Mouse (Mus musculus) thymus, adult 2 months (tissue): ENCODE data around the gene Arap1. TPM values are rescaled to one million over a fixed set of nuclear protein-coding genes. Genes with fewer than 3 reads are reported as not detected.
A peak's percentile ranks its signal among the peaks of the same experiment; 100 is the strongest.

ENCODE experiments used
- DNase-seq: peaks from one replicate; pipeline ENCODE4 v3.0.0; 2021
- H3K27ac ChIP-seq: fragments of 200-500 bp; 2 replicates; pipeline ENCODE4 v1.5.1; 2012; ENCODE audit warnings: low read length, control low read depth; ENCODE audit not compliant: control insufficient read depth, insufficient read depth
- H3K27me3 ChIP-seq: fragments of 200-500 bp; 2 replicates; pipeline ENCODE4 v1.6.1; 2012; ENCODE audit warnings: mild to moderate bottlenecking, low read length, moderate library complexity, mixed read lengths; ENCODE audit not compliant: control insufficient read depth, insufficient read depth
- H3K36me3 ChIP-seq: fragments of 200-500 bp; 2 replicates; pipeline ENCODE4 v1.6.1; 2012; ENCODE audit warnings: mild to moderate bottlenecking, low read length, moderate library complexity; ENCODE audit not compliant: control insufficient read depth, insufficient read depth
- H3K4me1 ChIP-seq: fragments of 200-500 bp; replicated peaks from 2 replicates; pipeline ENCODE4 v1.6.1; 2012; ENCODE audit warnings: low read length; ENCODE audit not compliant: control insufficient read depth, insufficient read depth
- H3K4me3 ChIP-seq: fragments of 200-500 bp; 2 replicates; pipeline ENCODE4 v1.5.1; 2012; ENCODE audit warnings: mild to moderate bottlenecking, low read length, control low read depth, moderate library complexity; ENCODE audit not compliant: control insufficient read depth, insufficient read depth
- CTCF ChIP-seq: fragments of 200-500 bp; IDR thresholded peaks from 2 replicates; pipeline ENCODE4 v1.5.1; 2012; ENCODE audit warnings: mild to moderate bottlenecking, control low read depth, low read length, moderate library complexity, borderline replicate concordance; ENCODE audit not compliant: control insufficient read depth, poor library complexity, insufficient read depth; ENCODE audit errors: extremely low read depth
- POLR2A ChIP-seq: fragments of 200-500 bp; IDR thresholded peaks from 2 replicates; pipeline ENCODE4 v1.6.1; 2012; ENCODE audit warnings: mild to moderate bottlenecking, low read length, control low read depth, moderate library complexity; ENCODE audit not compliant: control insufficient read depth, poor library complexity, insufficient read depth; ENCODE audit errors: extremely low read depth
- whole genome bisulfite sequencing: fragments of 180-500 bp; shearing (Covaris S2); methylation state at CpG from one replicate; pipeline ENCODE4 v1.1.7; 2018; 5-methylcytosine and 5-hydroxymethylcytosine counted together
- polyA plus RNA-seq: library from polyadenylated mRNA; depleted of rRNA; stranded (reverse); fragments of >200 nt; gene quantifications from 2 replicates; pipeline ENCODE4 v1.2.3, GENCODE M21; 2012

The Arap1 gene
- polyA plus RNA-seq, 1 experiment, result 225 TPM

GRCm38 (mm10) chr7:101309985-101310326 lies 37.9 kb upstream of the Arap1 start:
- TF ChIP-seq CTCF (no peak), POLR2A (no peak)
- Histone ChIP-seq H3K4me3 (peak overlapping the region; percentile 68; the same call in 1 of the 2 replicates), H3K36me3 (no peaks in the 10 kb centered on the region), H3K4me1 (peaks cover 2% of the 10 kb centered on the region; the same call in 1 of the 2 replicates), H3K27me3 (no peaks in the 10 kb centered on the region), H3K27ac (peak overlapping the region; percentile 24; the same call in 1 of the 2 replicates)
- 50% methylated on average over 5 of the region's 5 CpGs for WGBS
- DNase-seq, result no peak

- no peaks in the 10 kb centered on the region for H3K4me1 ChIP-seq
- H3K4me3 ChIP-seq, result peak overlapping the region; percentile 68
- peak overlapping the region; percentile 82 for H3K27ac ChIP-seq
- WGBS, result 1% methylated on average over 43 of the region's 43 CpGs
- peak; percentile 98 for DNase-seq
- H3K27me3 ChIP-seq, result no peaks in the 10 kb centered on the region
- H3K36me3 ChIP-seq, result no peaks in the 10 kb centered on the region
- peak; percentile 100 for TF ChIP-seq CTCF
- peak; percentile 53; the same call in 1 of the 2 replicates for TF ChIP-seq POLR2A
Observed at GRCm38 (mm10) chr7:101310327-101311028, 37.4 kb upstream of the Arap1 start.

GRCm38 (mm10) chr7:101311061-101311460 lies 36.8 kb upstream of the Arap1 start:
- H3K36me3 ChIP-seq, result no peaks in the 10 kb centered on the region
- no peaks in the 10 kb centered on the region for H3K27me3 ChIP-seq
- no peak overlapping the region for H3K27ac ChIP-seq
- TF ChIP-seq CTCF (no peak), POLR2A (no peak)
- H3K4me1 ChIP-seq, result no peaks in the 10 kb centered on the region
- DNase-seq, result no peak
- WGBS, result 23% methylated on average over 2 of the region's 2 CpGs
- no peak overlapping the region for H3K4me3 ChIP-seq

GRCm38 (mm10) chr7:101313033-101313432 lies 34.8 kb upstream of the Arap1 start:
- 98% methylated on average over 3 of the region's 3 CpGs for WGBS
- DNase-seq, result no peak
- Histone ChIP-seq H3K4me3 (no peak overlapping the region), H3K4me1 (no peaks in the 10 kb centered on the region), H3K27me3 (no peaks in the 10 kb centered on the region), H3K36me3 (no peaks in the 10 kb centered on the region), H3K27ac (no peak overlapping the region)
- TF ChIP-seq POLR2A, result no peak
- no peak for TF ChIP-seq CTCF

GRCm38 (mm10) chr7:101314396-101314795 lies 33.5 kb upstream of the Arap1 start:
- Histone ChIP-seq H3K4me3 (no peak overlapping the region), H3K27ac (no peak overlapping the region), H3K4me1 (no peaks in the 10 kb centered on the region), H3K36me3 (no peaks in the 10 kb centered on the region), H3K27me3 (no peaks in the 10 kb centered on the region)
- 84% methylated on average over 5 of the region's 5 CpGs for WGBS
- TF ChIP-seq CTCF (no peak), POLR2A (no peak)
- no peak for DNase-seq

GRCm38 (mm10) chr7:101315699-101316098 lies 32.2 kb upstream of the Arap1 start:
- no peak for DNase-seq
- H3K4me1 ChIP-seq, result peaks cover 9% of the 10 kb centered on the region
- no peak overlapping the region for H3K27ac ChIP-seq
- TF ChIP-seq CTCF (no peak), POLR2A (no peak)
- no peaks in the 10 kb centered on the region for H3K36me3 ChIP-seq
- no peaks in the 10 kb centered on the region for H3K27me3 ChIP-seq
- H3K4me3 ChIP-seq, result no peak overlapping the region

- TF ChIP-seq POLR2A (no peak), CTCF (no peak)
Observed at GRCm38 (mm10) chr7:101316591-101317001, 31.3 kb upstream of the Arap1 start.

More at GRCm38 (mm10) chr7:101316591-101317001, 31.3 kb upstream of the Arap1 start:
- WGBS, result 45% methylated on average over 6 of the region's 6 CpGs
- no peaks in the 10 kb centered on the region for H3K36me3 ChIP-seq
- H3K27ac ChIP-seq, result no peak overlapping the region
- H3K4me1 ChIP-seq, result peaks cover 14% of the 10 kb centered on the region
- no peak overlapping the region for H3K4me3 ChIP-seq
- no peaks in the 10 kb centered on the region for H3K27me3 ChIP-seq
- no peak for DNase-seq
